Mouse (Mus musculus): ENCODE data around the gene Mpig6b.

The Mpig6b gene

DNA sequence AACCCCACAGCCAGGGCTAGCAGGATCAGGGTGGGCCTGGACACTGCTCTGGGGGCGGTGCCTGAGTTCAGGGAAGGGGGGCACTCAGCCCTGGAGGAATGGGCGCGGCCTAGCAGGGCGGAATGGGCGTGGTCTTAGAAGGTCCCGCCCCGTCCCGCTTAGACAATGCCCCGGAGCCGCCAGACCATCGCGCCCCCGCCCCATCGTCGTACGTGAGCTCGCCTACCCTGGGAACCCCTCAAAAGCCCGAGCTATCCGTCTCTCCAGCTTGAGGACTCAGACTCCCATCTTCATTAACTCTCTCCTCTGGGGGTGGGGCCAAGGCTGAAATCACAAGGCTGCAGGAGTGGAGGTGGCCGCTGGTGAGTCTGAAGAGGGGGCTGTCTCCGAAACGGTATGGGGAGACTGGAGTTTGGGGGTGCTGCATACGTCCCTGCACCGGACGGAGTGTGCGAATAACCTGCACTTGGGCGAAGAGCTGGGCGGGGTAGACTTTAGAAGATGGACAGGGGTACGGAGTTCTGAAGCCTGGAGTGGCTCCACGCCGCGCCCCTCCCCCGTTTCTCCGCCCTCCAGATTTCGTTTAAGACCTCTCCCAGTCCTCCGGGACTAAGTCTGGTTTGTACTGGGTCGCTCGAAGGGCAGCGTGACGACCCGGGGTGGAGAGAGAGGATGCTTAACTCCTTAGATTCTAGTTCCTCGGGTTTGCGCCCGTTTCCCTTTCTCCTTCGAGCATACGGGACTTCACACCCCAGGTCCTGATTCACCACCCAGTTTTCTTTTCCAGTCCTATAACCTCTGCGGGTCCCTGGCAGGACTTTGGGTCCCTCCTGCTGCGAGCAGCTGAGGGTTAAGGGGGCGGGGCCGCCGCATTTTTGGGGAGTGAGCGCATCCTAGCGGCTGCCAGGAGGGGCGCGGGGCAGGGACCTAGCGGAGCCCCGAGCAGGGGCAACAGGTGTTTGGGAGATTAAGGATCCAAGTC, 6.8 kb downstream of the Mpig6b start, which contains the start of gene Ddah2:
Gene Ddah2 (plus strand): TSS at position 125 of the 982 bp plus-strand sequence.
- peak; percentile 87 for DNase-seq

DNA sequence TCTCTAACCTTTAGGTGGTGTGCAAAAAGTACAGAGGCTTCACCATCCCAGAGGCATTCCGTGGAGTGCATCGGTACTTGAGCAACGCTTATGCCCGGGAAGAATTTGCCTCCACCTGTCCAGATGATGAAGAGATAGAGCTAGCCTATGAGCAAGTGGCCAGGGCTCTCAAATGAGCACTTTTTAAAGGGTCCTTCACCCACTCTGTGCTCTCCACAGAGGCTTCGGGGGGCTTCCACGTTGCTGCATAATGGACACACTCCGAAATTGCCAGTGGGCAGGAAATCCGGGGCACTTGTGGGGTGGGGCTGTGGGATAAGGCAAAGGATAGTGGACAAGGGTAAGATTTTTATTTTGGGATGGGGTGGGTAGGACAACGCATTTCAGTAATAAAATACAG, 7.7 kb downstream of the Mpig6b start:
- DNase-seq = peak; percentile 51

DNA sequence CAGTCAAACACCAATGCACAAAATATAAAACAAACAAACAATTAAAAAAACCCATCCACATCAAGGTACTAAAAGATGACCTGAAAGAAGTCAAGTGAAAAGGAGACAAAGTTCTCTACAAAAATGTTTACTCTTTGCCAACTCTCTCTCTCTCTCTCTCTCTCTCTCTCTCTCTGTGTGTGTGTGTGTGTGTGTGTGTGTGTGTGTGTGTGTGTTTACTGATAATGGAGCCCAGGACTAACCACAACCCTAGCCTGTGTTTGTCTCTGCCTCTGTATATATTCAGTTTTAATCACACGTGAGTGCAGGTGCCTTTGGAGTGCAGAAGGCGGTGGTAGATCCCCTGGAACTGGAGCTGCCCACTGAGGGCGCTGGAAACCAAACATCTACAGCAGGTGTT, 8.9 kb downstream of the Mpig6b start:
- no peak for DNase-seq

DNA sequence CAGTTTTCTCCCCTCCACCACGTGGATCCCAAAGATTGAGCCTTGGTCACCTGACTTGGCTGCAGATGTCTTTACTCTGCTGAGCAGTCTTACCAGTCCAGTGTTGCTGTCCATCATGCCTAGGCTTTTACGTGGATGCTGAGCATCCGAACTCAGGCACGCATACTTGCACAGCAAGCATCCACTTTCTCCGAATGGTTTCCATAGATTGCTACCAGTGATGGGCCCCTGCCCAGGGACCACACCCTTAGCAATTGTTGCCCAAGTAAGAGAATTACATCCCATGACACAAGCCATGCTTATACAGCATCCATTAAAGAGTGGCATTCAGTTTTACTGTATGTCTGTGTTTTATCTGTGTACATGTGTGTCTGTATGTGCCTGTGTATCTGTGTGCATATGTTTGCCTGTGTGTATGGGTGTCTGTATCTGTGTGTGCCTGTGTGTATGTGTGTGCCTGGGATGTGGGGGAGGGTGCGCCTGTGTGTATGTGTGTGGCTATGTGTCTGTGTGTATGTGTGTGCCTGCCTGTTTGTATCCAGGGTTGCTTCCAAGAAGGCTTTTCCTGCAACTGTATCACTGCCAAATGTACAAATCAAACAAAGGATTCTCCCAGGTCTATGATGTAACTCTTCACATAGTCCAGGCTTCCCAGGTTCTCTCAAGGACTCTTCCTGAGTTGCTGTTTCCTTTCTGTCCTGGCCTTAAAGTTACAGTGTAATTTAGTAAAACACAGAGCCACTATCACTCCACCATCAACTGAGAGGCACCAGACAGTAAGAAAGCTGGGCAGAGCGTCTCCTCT, 10.1 kb downstream of the Mpig6b start:
- DNase-seq = no peak

DNA sequence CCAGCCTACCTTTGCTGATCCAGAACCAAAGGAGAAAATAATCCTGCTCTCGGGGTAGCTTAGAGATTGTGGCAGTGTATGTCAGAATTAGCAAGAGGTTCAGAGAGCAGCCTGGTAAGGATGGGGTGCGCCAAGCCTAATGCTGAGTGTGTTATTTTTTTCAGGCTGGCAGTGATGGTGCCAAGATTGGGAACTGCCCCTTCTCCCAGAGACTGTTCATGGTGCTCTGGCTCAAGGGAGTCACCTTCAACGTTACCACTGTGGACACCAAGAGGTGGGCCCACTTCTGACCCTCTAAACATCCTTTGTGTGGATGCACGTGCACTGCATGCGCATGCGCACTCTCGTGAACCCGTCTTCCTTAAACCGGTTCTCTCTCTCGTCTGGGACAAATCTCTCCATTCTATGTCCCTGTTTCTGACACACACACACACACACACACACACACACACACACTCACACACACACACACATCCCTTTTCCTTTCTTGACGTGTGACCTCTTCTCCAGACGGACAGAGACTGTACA, 13.6 kb downstream of the Mpig6b start:
- DNase-seq = peak; percentile 32

DNA sequence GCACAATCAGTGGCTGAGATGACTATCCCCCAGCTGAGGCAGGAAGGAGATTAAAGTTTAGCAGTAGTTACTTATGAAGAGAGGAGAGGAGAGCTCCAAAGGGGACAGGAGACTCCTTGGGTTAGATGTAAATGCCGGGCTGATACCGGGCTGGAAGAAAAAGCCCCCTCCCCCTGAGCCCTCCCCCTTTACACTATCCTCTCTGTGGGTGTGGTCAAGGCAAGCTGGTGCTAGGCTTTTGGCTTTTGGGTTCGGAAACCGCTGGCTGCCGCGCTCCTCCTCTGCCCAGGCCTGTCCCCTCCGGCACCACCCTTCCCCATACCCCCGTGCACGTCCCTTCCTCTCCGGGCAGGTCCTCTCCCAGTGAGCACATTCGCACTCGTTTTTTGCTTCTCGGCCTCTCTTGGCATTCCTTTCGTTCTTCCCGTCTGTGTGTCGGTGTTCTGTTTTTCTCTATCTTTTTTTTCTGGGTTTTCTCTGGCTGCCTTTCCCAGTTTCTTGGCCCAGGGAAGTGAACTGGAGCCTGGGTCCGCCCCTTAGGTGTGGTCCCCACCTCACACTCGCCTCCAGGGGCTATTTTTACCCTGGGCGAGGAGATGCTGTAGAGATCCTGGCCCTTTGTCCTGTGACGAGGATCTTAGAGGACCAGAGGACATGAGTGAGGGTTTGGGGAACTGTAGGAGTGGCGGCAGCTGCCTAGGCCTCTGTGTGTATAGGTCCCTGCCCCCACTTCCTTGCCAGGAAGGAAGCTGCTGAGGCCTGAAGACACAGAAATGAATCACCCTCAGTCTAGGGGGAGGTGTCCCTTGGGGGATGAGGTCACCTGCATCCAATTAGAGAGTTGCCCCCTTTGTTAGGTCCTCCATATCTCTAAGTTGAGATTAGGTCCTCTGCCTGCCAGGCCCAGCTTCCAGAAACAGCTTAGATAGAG, 14.6 kb downstream of the Mpig6b start:
- peak; percentile 71 for DNase-seq

DNA sequence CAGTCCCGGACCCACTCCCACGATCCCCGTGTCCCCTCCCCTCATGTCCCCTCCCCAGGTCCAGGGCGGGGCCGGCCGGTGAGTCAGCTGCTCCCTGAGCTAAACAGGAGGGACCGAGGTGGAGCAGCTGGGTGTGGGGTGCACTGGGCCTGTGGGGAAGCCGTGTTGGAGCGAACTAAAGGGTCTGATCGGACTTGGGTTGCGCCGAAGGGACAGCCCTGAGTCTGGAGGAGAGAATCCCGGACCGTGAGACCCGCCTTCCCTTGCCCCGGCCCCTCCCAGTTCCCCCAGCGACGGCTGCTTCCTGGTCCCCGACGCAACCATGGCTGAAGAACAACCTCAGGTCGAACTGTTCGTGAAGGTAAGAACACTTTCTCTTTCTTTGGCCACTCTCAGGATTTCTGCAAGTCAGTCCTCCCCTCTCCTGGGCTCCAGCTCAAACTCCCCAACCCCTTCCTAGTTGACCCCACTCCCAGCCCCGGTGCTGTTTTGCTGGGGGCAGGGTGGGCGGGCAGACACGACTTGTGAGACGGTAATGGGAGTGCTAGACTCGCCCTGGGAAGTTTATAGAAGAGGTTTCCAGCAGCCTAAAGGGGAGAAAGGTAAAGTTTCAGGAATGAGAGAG, 15.7 kb downstream of the Mpig6b start:
- peak; percentile 60 for DNase-seq

DNA sequence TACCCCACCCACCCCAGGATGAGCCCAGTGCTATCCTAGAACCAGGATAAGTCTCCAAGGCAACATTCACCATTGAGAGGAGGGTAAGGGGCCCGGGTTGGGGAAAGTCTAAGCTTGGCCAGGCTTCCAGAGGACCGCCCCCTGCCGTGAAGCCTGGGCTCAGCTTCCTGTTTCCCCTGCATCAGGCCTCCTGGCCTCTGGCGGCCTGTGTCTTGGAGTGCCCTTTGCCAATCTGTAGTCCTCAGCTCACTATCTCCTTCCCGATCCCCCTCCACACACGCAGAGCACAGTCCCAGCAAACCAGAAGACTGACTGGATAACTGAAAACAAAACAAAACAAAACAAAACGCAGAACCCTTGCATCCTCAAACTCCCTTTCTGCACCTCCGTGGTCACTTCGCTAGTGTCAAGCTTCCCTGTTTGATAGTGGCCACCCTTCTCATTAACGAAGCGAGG, 16.4 kb downstream of the Mpig6b start, which contains the start of gene Clic1:
Gene Clic1 (plus strand): TSS at position 406 of the 456 bp plus-strand sequence.
- DNase-seq = peak; percentile 46

DNA sequence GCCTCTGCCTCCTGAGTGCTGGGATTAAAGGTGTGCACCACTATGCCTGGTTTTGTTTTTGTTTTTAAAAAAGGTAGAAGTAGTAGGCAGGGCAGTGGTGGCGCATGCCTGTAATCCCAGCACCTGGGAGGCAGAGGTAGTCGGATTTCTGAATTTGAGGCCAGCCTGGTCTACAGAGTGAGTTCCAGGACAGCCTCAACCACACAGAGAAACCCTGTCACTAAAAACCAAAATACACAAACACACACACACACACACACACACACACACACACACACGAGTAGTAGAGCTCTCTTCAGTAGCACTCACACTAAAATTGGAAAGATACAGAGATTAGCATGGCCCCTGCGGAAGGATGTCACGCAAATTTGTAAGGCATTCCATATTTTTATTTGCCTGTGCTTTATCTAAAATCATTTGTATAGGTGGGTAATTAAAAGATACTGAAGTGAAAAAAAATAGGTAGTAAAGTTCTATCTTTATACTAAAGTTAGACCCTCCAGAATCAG, 17.0 kb downstream of the Mpig6b start:
- no peak for DNase-seq

DNA sequence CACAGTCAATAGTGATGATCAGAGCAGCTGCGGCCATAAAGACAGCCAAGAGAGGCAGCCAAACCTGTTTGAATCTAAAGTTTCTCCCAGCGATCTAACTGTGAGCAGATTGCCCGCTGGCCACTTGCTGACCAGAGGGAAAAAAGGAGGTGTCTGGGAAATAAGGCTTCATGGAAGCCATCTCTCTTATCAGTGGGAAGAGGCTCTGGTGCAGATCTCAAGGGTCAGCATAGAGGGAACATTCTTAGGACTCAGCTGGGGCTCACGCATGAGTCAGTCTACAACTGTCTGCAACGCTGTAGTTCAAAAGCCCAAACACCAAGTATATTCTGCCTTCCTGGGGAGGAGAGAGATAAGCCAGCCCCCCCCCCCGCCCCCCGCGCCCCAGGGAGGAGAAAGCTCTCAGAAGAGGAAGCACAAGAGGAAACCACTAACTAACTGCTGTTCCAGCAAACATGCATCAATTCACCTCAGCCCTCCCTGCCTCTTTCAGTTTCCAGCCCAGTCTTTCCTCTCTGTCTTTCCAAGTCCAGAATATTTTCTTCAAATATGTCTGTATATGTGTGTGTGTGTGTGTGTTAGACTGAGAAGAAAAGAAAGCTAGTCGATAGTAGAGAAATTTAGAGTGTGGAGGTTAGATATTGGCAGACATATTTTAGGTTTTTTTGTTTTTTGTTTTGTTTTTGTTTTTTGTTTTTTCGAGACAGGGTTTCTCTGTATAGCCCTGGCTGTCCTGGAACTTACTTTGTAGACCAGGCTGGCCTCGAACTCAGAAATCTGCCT, 17.6 kb downstream of the Mpig6b start:
- no peak for DNase-seq

DNA sequence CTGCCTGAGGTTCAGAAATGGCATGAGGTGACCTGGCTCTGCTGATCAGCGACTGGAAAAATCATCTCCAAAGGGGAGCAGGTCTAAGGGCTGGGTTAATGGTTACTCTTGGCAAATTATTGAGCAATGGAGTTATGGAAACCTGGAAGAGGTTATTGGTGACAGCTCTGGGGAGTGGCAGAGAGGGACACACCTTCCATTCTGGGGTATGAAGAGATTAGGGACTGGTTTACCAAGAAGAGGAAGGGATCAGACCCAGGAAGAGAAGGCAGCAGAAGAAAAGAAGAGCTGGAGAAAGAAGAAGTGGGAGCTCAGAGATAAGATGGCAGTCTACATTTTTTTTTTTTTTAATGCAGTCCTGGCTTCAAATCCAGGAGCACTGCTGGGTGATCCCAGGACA, 18.3 kb downstream of the Mpig6b start:
- no peak for DNase-seq

DNA sequence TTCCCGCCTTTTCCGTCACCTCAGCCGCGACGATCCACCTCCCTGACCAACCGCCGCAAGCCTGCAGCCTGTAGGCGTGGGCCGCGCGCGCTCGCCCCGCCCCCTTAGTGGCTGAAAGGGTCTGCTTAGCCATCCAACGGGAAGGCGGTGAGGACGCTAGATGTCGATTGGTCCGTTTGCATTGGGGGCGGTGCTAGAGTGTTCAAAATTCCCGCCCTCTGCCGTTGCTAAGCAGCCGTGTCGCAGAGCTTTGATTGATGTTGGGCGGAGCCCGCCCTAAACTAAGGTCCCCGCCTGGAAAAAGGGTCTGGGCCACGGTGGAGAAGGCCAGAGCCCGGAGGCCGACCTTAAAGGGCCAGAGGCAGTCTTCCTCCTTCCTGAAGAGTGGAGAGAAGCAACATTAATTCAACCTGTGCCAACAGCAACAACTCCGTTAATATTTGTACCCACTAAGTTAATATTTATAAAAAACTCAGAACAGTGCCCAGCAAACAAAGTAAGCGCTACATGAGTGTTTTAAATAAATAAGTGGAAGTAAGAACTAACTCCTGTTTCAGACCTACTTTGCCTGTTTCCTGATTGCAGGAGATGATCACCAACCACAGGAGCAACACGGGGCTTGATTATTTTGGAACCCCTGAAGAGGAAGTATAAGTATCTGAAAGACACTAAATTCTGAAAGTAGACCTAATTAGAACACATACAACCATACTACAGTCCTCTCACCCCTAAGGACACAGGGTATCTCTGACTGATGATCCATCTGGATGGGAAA, 19.1 kb downstream of the Mpig6b start, which contains the start of gene Msh5:
Gene Msh5 (minus strand): TSS at position 65 of the 775 bp plus-strand sequence.
- DNase-seq = peak; percentile 97

DNA sequence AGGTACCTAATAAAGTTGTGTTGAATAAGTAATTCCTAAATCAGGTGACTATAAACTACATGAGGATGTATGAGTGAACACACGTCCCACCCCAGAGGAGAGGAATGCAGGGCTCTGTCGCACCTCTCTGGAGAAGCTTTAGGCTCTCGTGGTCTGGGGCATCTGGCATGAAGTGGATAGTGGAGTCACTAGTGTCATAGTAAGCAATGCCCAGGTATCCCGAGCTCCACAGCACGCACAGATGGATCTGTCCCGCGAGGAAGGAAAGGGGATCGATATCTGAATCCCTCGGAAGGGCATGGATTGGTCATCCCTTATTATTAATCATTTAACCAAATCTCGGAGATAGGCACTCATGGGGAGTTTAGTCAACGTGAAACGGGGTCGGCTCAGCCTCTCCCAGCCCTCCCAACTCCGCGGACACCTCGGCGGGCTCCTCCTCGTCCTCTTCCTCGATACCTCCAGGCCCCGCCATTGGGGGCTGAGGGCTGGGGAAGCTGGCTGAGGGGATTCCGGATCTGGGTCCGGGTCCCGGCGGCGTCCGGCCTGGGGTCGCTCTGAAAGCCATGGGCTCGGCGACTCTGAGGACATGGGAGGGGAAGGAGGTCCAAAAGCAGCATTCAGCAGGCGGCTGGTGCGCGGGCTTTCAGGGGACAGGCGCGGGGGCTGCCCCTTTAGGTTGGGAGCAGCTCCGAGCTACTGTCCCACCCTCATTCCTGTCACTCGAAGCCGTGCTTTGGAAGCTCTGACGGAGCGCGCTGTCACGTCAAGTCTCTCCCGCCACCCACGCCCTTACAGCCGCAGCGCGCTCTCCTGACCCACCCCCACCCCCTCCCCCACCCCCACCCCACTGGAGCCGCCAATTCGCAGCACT, 19.9 kb downstream of the Mpig6b start:
- DNase-seq = no peak

DNA sequence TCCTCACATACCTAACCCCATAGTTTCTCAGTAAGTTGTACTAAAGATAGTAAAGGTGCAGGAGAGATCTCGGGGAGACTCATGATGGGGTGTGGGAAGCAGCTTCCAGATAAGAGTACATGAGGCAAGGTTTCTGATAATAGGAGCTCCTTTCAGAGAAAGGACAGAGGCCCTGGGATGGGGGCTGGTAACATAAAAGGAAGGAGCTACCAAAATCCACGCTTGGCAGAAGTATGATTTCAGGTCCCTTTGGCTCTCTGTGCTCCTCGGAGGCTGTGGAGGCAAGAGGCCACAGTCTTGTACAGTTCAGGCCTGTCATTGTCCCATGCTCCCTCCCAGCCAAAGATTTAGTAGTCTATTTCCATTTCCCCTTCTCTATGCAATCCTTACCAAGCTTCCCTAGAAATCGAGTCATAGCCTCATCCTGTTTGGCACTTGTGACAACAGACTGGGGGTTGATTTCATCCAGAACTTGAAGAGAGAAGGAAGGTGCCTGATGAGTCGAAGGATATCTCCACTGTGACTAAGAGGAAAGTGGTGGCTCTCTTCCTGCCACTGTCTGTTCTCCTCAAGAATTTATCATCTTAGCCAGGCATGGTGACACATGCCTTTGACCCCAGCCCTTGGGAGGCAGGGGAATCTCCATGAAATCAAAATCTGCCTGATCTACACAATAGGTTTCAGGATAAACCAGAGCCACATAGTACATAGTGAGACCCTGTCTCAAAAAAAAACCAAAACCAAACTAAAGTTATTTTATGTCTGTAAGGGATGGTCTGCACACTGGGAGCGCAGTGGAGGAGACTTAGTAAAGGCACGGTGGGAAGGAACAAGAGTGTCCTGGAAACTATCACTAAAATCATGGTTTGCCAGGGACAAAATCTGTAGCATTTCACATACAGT, 20.8 kb downstream of the Mpig6b start:
- DNase-seq = no peak

DNA sequence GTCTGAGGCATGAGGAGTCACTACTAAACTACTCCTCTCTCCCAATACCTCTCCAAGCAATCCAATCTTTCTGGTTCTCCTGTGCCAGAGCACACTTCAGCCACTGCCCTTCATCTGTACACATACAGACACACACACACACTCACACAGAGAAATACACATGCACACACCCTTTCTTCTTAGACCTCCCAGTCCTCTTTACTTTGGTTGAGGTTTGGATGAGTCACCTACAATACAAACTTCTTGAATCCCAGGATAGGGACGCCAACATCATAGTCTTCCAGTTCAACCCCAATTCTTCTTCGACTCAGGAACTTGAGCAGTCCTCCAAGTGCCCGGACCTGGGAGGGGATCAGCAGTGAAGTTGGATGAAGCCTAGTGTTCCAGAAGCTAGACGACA, 22.2 kb downstream of the Mpig6b start:
- DNase-seq = no peak

DNA sequence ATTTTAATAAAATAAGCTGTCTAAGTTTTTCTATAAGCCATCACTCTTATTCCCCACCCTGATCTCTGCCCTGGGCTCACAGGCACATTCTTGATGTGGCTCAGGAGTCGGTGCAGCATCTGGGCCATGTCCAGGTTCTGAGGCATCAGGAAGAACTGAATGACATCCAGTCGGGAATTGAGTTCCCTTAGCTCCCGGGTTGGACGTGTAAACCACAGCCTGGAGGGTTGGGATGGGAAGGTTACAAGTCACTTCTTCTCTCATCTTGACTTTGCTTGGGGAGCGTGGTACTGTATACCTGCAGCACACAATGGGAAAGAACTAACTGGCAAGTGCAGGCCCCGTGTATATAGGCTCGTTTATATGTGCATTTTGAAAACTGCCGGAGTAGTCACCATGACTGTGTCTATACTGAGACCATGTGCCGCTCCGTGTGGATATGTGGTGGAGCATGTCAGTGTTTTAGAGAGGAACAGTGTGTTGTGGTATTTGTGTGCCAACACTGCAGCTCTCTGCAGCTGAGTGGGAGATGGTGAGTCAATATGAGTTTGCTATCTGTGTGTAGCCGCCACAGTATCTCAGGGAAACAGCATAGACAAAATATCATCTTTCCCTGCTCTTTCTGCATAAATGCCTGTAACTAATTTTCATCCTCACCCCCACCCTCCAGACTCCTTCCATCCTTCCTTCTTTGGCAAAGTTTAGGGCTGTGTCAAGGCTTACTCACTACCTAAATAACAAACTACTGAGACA, 26.7 kb downstream of the Mpig6b start:
- no peak for DNase-seq

DNA sequence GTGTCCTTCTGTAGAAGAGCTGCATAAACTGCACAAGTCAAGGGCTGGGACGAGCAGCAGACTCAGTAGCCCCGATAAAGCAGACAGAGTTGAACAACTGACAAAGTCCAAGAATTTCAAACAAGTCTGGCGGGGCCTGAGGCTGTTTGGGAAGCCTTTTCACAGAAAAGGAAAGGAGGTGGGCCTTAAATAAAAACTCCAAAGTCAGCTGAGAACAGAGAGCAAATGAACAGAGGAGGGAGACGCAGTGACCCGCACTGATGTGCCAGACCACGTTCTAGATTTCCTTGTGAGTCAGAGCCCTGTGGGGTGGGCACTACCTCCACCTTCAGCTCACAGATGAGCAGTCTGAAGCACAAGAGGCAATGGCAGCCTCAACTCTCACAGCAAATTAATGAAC, 31.1 kb downstream of the Mpig6b start:
- DNase-seq = no peak
